Mouse (Mus musculus) liver, embryonic 12.5 days (tissue): Measurements from ENCODE around the gene Sorcs1. TPM values are rescaled to one million over a fixed set of nuclear protein-coding genes. Genes with fewer than 3 reads are reported as not detected.

ENCODE experiments used
- ATAC-seq: fragments of 200-750 bp; cut with Nextera tagmentation; 2 replicates; pipeline ENCODE4 v1.8.0; 2017; ENCODE audit warnings: moderate number of reproducible peaks, mild to moderate bottlenecking, moderate library complexity
- H3K27ac ChIP-seq: fragments of 300-500 bp; sonication (generic); 2 replicates; pipeline ENCODE4 v1.5.1; 2016; ENCODE audit warnings: mild to moderate bottlenecking
- H3K27me3 ChIP-seq: fragments of 300-500 bp; sonication (generic); replicated peaks from 2 replicates; pipeline ENCODE4 v1.6.1; 2016; ENCODE audit warnings: mild to moderate bottlenecking, moderate library complexity
- H3K36me3 ChIP-seq: fragments of 300-500 bp; sonication (generic); 2 replicates; pipeline ENCODE4 v1.6.1; 2016; ENCODE audit warnings: mild to moderate bottlenecking, moderate library complexity
- H3K4me1 ChIP-seq: fragments of 300-500 bp; sonication (generic); 2 replicates; pipeline ENCODE4 v1.6.1; 2016
- H3K4me2 ChIP-seq: fragments of 300-500 bp; sonication (generic); 2 replicates; pipeline ENCODE4 v1.6.1; 2016; ENCODE audit warnings: mild to moderate bottlenecking, moderate library complexity
- H3K4me3 ChIP-seq: fragments of 300-500 bp; sonication (generic); 2 replicates; pipeline ENCODE4 v1.5.1; 2016; ENCODE audit warnings: mild to moderate bottlenecking, moderate library complexity
- H3K9ac ChIP-seq: fragments of 300-500 bp; sonication (generic); 2 replicates; pipeline ENCODE4 v1.6.1; 2016; ENCODE audit warnings: mild to moderate bottlenecking, moderate library complexity
- H3K9me3 ChIP-seq: fragments of 300-500 bp; sonication (generic); replicated peaks from 2 replicates; pipeline ENCODE4 v1.6.1; 2016; ENCODE audit warnings: mild to moderate bottlenecking, moderate library complexity
- WGBS: fragments of 180-500 bp; shearing (Covaris S2); methylation state at CpG from one replicate; pipeline ENCODE4 v1.1.7; 2016; ENCODE audit not compliant: insufficient replicate concordance; 5-methylcytosine and 5-hydroxymethylcytosine counted together
- polyA plus RNA-seq: library from polyadenylated mRNA; unstranded; fragments of >200 nt; fragmentation: Nextera tagmentation; extraction: Ambion mirVana; gene quantifications from 2 replicates; pipeline ENCODE4 v1.2.1, GENCODE M21; 2016

Gene Sorcs1
- polyA plus RNA-seq, 1 experiment from 2014 or later = 0.64 TPM

- 72% methylated on average over 5 of the region's 5 CpGs for WGBS
- H3K4me2 ChIP-seq = no peak overlapping the region
- no peaks in the 10 kb centered on the region for H3K36me3 ChIP-seq
- H3K4me3 ChIP-seq = no peak overlapping the region
- H3K27me3 ChIP-seq = no peaks in the 10 kb centered on the region
- ATAC-seq = no peak
- H3K9ac ChIP-seq = no peak overlapping the region
- 0 out of 2 replicates have a peak, but pooled peaks cover 4% of the 10 kb centered on the region for H3K9me3 ChIP-seq
- no peaks in the 10 kb centered on the region for H3K4me1 ChIP-seq
- no peak overlapping the region for H3K27ac ChIP-seq
Measured at GRCm38 (mm10) chr19:50534031-50534430, 144.4 kb downstream of the Sorcs1 start.

GRCm38 (mm10) chr19:50527835-50528234 lies 150.6 kb downstream of the Sorcs1 start:
- Histone ChIP-seq H3K36me3 (no peaks in the 10 kb centered on the region), H3K27ac (no peak overlapping the region), H3K4me3 (no peak overlapping the region), H3K4me2 (no peak overlapping the region), H3K9me3 (0 out of 2 replicates have a peak, but pooled peaks cover 4% of the 10 kb centered on the region), H3K27me3 (no peaks in the 10 kb centered on the region), H3K4me1 (no peaks in the 10 kb centered on the region), H3K9ac (no peak overlapping the region)
- WGBS = 65% methylated on average over 3 of the region's 3 CpGs
- ATAC-seq = no peak

GRCm38 (mm10) chr19:50526094-50526493 lies 152.4 kb downstream of the Sorcs1 start:
- WGBS = 63% methylated on average over 8 of the region's 8 CpGs
- Histone ChIP-seq H3K27me3 (no peaks in the 10 kb centered on the region), H3K36me3 (no peaks in the 10 kb centered on the region), H3K27ac (no peak overlapping the region), H3K9ac (no peak overlapping the region), H3K9me3 (0 out of 2 replicates have a peak, but pooled peaks cover 4% of the 10 kb centered on the region), H3K4me2 (no peak overlapping the region), H3K4me3 (no peak overlapping the region), H3K4me1 (no peaks in the 10 kb centered on the region)
- ATAC-seq = no peak

- Histone ChIP-seq H3K4me3 (no peak overlapping the region), H3K4me2 (no peak overlapping the region), H3K9me3 (no peaks in the 10 kb centered on the region), H3K27me3 (no peaks in the 10 kb centered on the region), H3K36me3 (no peaks in the 10 kb centered on the region), H3K4me1 (no peaks in the 10 kb centered on the region), H3K9ac (no peak overlapping the region), H3K27ac (no peak overlapping the region)
- ATAC-seq = no peak
- 55% methylated on average over 4 of the region's 4 CpGs for WGBS
Measured at GRCm38 (mm10) chr19:50521943-50522342, 156.5 kb downstream of the Sorcs1 start.

GRCm38 (mm10) chr19:50515059-50515673 lies 163.3 kb downstream of the Sorcs1 start:
- H3K36me3 ChIP-seq = no peaks in the 10 kb centered on the region
- 67% methylated on average over 10 of the region's 10 CpGs for WGBS

GRCm38 (mm10) chr19:50514309-50514830 lies 164.1 kb downstream of the Sorcs1 start:
- H3K27me3 ChIP-seq = no peaks in the 10 kb centered on the region
- no peak overlapping the region for H3K9ac ChIP-seq
- 68% methylated on average over 8 of the region's 8 CpGs for WGBS
- no peaks in the 10 kb centered on the region for H3K4me1 ChIP-seq
- no peaks in the 10 kb centered on the region for H3K9me3 ChIP-seq
- H3K4me2 ChIP-seq = no peak overlapping the region
- ATAC-seq = no peak
- H3K4me3 ChIP-seq = no peak overlapping the region
- no peak overlapping the region for H3K27ac ChIP-seq
- H3K36me3 ChIP-seq = no peaks in the 10 kb centered on the region

More at GRCm38 (mm10) chr19:50515059-50515673, 163.3 kb downstream of the Sorcs1 start:
- Histone ChIP-seq H3K4me2 (no peak overlapping the region), H3K27ac (no peak overlapping the region), H3K4me1 (no peaks in the 10 kb centered on the region), H3K4me3 (no peak overlapping the region), H3K9ac (no peak overlapping the region), H3K27me3 (no peaks in the 10 kb centered on the region), H3K9me3 (no peaks in the 10 kb centered on the region)
- no peak for ATAC-seq

GRCm38 (mm10) chr19:50502816-50503215 lies 175.6 kb downstream of the Sorcs1 start:
- no peaks in the 10 kb centered on the region for H3K4me1 ChIP-seq
- no peaks in the 10 kb centered on the region for H3K27me3 ChIP-seq
- no peak overlapping the region for H3K4me2 ChIP-seq
- no peak overlapping the region for H3K4me3 ChIP-seq
- H3K9ac ChIP-seq = no peak overlapping the region
- H3K9me3 ChIP-seq = no peaks in the 10 kb centered on the region
- no peaks in the 10 kb centered on the region for H3K36me3 ChIP-seq
- no peak for ATAC-seq
- no peak overlapping the region for H3K27ac ChIP-seq
- WGBS = 71% methylated on average over 1 of the region's 1 CpGs

- no peak overlapping the region for H3K4me2 ChIP-seq
- 0 out of 2 replicates have a peak, but pooled peaks cover 2% of the 10 kb centered on the region for H3K9me3 ChIP-seq
- H3K4me1 ChIP-seq = no peaks in the 10 kb centered on the region
- H3K27ac ChIP-seq = no peak overlapping the region
- no peaks in the 10 kb centered on the region for H3K36me3 ChIP-seq
- no peak for ATAC-seq
- H3K9ac ChIP-seq = no peak overlapping the region
- H3K4me3 ChIP-seq = no peak overlapping the region
- WGBS = 78% methylated on average over 3 of the region's 3 CpGs
- H3K27me3 ChIP-seq = no peaks in the 10 kb centered on the region
Measured at GRCm38 (mm10) chr19:50491121-50491520, 187.3 kb downstream of the Sorcs1 start.

GRCm38 (mm10) chr19:50490721-50491120 lies 187.7 kb downstream of the Sorcs1 start:
- Histone ChIP-seq H3K4me1 (no peaks in the 10 kb centered on the region), H3K9ac (no peak overlapping the region), H3K9me3 (0 out of 2 replicates have a peak, but pooled peaks cover 2% of the 10 kb centered on the region), H3K4me3 (no peak overlapping the region), H3K27ac (no peak overlapping the region), H3K36me3 (no peaks in the 10 kb centered on the region), H3K4me2 (no peak overlapping the region), H3K27me3 (no peaks in the 10 kb centered on the region)
- no peak for ATAC-seq
- 54% methylated on average over 2 of the region's 2 CpGs for WGBS

- Histone ChIP-seq H3K4me2 (no peak overlapping the region), H3K4me3 (no peak overlapping the region), H3K27ac (no peak overlapping the region), H3K36me3 (no peaks in the 10 kb centered on the region), H3K27me3 (no peaks in the 10 kb centered on the region), H3K4me1 (no peaks in the 10 kb centered on the region), H3K9ac (no peak overlapping the region), H3K9me3 (0 out of 2 replicates have a peak, but pooled peaks cover 2% of the 10 kb centered on the region)
- 67% methylated on average over 3 of the region's 3 CpGs for WGBS
- ATAC-seq = no peak
Measured at GRCm38 (mm10) chr19:50489786-50490185, 188.7 kb downstream of the Sorcs1 start.

GRCm38 (mm10) chr19:50488421-50488820 lies 190.0 kb downstream of the Sorcs1 start:
- Histone ChIP-seq H3K36me3 (no peaks in the 10 kb centered on the region), H3K27me3 (no peaks in the 10 kb centered on the region), H3K4me3 (no peak overlapping the region), H3K4me2 (no peak overlapping the region), H3K4me1 (no peaks in the 10 kb centered on the region), H3K9me3 (0 out of 2 replicates have a peak, but pooled peaks cover 2% of the 10 kb centered on the region), H3K9ac (no peak overlapping the region), H3K27ac (no peak overlapping the region)
- 62% methylated on average over 6 of the region's 6 CpGs for WGBS
- no peak for ATAC-seq

- no peak for ATAC-seq
- Histone ChIP-seq H3K9me3 (no peaks in the 10 kb centered on the region), H3K4me3 (no peak overlapping the region), H3K36me3 (no peaks in the 10 kb centered on the region), H3K27me3 (no peaks in the 10 kb centered on the region), H3K4me1 (no peaks in the 10 kb centered on the region), H3K27ac (no peak overlapping the region), H3K9ac (no peak overlapping the region), H3K4me2 (no peak overlapping the region)
- WGBS = 40% methylated on average over 11 of the region's 11 CpGs
Measured at GRCm38 (mm10) chr19:50487768-50488167, 190.7 kb downstream of the Sorcs1 start.
